Mouse (Mus musculus): ENCODE results near the gene Ppp2r1b. TPM values are rescaled to one million over a fixed set of nuclear protein-coding genes. Genes with fewer than 3 reads are reported as not detected.

Ppp2r1b gene
- polyA plus RNA-seq, 1 experiment: 30.2 TPM

GRCm38 (mm10) chr9:50900026-50900920 lies 55.2 kb downstream of the Ppp2r1b start:
- WGBS: 57% methylated on average over 7 of the region's 7 CpGs
- Histone ChIP-seq H3K4me1 (ENCODE audit: control insufficient read depth, insufficient read depth, low read length) (no peaks in the 10 kb centered on the region), H3K27me3 (ENCODE audit: control insufficient read depth, insufficient read depth, low read length) (no peaks in the 10 kb centered on the region), H3K27ac (ENCODE audit: insufficient read depth, low read length) (no peak overlapping the region), H3K4me3 (replicated peaks; ENCODE audit: insufficient read depth, low read depth, low read length) (no peak overlapping the region)
- TF ChIP-seq CTCF (IDR thresholded peaks at IDR 0.05; ENCODE audit: borderline replicate concordance, insufficient read depth, low read depth, low read length): no peak
- no peak for DNase-seq

DNA sequence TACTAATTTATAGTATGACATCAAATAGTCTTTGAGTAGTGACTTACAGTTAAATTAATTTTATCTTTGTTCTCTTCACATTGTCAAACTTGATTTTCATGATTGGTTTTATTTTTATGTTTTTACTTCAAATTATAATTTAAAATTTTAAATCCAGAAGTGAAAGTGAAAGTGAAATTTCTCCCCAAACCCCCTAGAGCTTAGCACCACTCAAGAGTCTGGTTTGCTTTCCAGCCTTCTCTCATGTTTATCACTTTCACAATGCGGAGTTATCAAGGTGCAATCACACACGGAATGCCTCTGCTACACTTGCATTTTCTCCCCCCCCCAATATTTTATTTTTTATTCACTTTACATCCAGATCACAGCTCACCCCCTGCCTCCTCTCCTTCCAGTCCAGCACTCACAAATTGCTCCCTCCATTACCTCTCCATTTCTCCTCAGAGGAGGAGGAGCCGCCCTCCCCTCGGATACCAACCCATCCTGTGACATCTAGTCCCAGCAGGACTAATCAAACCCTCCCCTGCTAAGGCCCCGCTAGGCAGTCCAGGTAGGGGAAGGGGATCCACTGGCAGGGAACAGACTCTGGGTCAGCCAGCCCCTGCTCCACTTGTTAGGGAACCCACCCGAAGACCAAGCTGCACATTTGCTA lies 59.2 kb downstream of the Ppp2r1b start:
- 77% methylated on average over 6 of the region's 6 CpGs for WGBS
- H3K4me3 ChIP-seq (replicated peaks; ENCODE audit: insufficient read depth, low read depth, low read length): no peak overlapping the region
- no peak overlapping the region for H3K27ac ChIP-seq (ENCODE audit: insufficient read depth, low read length)
- no peaks in the 10 kb centered on the region for H3K27me3 ChIP-seq (ENCODE audit: control insufficient read depth, insufficient read depth, low read length)
- DNase-seq: no peak
- TF ChIP-seq POLR2A (IDR thresholded peaks at IDR 0.05; ENCODE audit: borderline replicate concordance, insufficient read depth, low read length): no peak
- no peak for TF ChIP-seq CTCF (IDR thresholded peaks at IDR 0.05; ENCODE audit: borderline replicate concordance, insufficient read depth, low read depth, low read length)
- H3K4me1 ChIP-seq (ENCODE audit: control insufficient read depth, insufficient read depth, low read length): no peaks in the 10 kb centered on the region

GRCm38 (mm10) chr9:50905321-50905720 lies 60.2 kb downstream of the Ppp2r1b start:
- WGBS: 69% methylated on average over 3 of the region's 3 CpGs
- Histone ChIP-seq H3K4me3 (replicated peaks; ENCODE audit: insufficient read depth, low read depth, low read length) (no peak overlapping the region), H3K27me3 (ENCODE audit: control insufficient read depth, insufficient read depth, low read length) (no peaks in the 10 kb centered on the region), H3K4me1 (ENCODE audit: control insufficient read depth, insufficient read depth, low read length) (no peaks in the 10 kb centered on the region), H3K27ac (ENCODE audit: insufficient read depth, low read length) (no peak overlapping the region)
- no peak for TF ChIP-seq POLR2A (IDR thresholded peaks at IDR 0.05; ENCODE audit: borderline replicate concordance, insufficient read depth, low read length)
- TF ChIP-seq CTCF (IDR thresholded peaks at IDR 0.05; ENCODE audit: borderline replicate concordance, insufficient read depth, low read depth, low read length): no peak
- no peak for DNase-seq

DNA sequence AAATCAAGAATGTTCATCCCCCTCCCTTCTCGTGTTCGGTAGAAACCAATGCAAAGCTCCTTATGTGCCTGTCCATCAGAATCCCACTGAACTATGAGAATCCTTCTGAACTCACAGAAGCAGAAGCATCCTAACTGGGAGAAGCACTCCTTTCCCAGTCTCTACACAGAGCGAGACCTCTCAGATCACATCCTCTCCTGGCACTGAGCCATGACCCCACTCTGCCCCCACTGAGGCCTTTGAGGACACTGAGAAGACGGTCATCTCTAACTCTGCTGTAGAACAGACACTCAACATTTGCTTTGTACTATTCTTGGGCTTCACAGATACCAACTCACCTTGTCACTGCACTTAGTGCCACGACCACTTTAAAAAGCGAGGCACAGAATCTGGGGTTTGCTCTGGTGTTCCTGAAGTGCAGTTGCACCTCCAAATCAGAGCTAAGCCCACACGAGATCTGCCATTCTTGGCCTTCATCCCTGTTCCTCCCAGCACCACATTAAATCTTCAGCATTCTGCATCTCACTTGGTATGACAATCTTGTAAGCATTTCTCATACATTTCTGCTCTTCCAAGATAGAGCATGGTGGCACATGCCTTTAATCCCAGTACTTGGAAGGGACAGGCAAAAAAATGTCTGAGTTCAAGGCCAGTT lies 66.9 kb downstream of the Ppp2r1b start:
- whole genome bisulfite sequencing: 79% methylated on average over 7 of the region's 7 CpGs
- no peak for TF ChIP-seq CTCF (IDR thresholded peaks at IDR 0.05; ENCODE audit: borderline replicate concordance, insufficient read depth, low read depth, low read length)
- TF ChIP-seq POLR2A (IDR thresholded peaks at IDR 0.05; ENCODE audit: borderline replicate concordance, insufficient read depth, low read length): no peak
- Histone ChIP-seq H3K4me3 (replicated peaks; ENCODE audit: insufficient read depth, low read depth, low read length) (no peak overlapping the region), H3K27me3 (ENCODE audit: control insufficient read depth, insufficient read depth, low read length) (no peaks in the 10 kb centered on the region), H3K27ac (ENCODE audit: insufficient read depth, low read length) (no peak overlapping the region), H3K4me1 (ENCODE audit: control insufficient read depth, insufficient read depth, low read length) (no peaks in the 10 kb centered on the region)
- no peak for DNase-seq

DNA sequence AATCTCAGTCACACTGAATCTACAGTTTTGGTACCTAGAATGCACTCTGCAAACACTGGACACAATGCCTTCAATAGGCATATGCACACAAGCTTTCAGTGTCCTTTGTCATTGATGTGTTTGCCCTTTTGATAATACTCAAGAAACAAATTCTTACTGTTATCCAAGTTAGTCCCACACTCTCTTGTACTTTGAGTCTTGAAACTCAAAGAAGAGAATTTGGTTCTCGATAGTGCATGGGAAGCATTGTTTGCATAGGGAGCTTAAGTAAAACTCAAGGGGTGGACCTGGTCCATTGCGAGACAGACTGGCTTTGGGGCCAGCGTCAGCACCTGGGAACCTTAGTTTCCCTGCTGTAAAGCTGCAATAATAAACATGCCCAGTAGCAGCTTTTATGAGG lies 73.0 kb downstream of the Ppp2r1b start:
- no peak overlapping the region for H3K27ac ChIP-seq (ENCODE audit: insufficient read depth, low read length)
- H3K4me3 ChIP-seq (replicated peaks; ENCODE audit: insufficient read depth, low read depth, low read length): no peak overlapping the region
- 94% methylated on average over 3 of the region's 3 CpGs for WGBS
- no peak for DNase-seq
- no peaks in the 10 kb centered on the region for H3K27me3 ChIP-seq (ENCODE audit: control insufficient read depth, insufficient read depth, low read length)
- TF ChIP-seq CTCF (IDR thresholded peaks at IDR 0.05; ENCODE audit: borderline replicate concordance, insufficient read depth, low read depth, low read length) (no peak), POLR2A (IDR thresholded peaks at IDR 0.05; ENCODE audit: borderline replicate concordance, insufficient read depth, low read length) (no peak)
- H3K4me1 ChIP-seq (ENCODE audit: control insufficient read depth, insufficient read depth, low read length): no peaks in the 10 kb centered on the region

GRCm38 (mm10) chr9:50919554-50919953 lies 74.5 kb downstream of the Ppp2r1b start:
- Histone ChIP-seq H3K4me3 (replicated peaks; ENCODE audit: insufficient read depth, low read depth, low read length) (no peak overlapping the region), H3K27me3 (ENCODE audit: control insufficient read depth, insufficient read depth, low read length) (no peaks in the 10 kb centered on the region), H3K4me1 (ENCODE audit: control insufficient read depth, insufficient read depth, low read length) (no peaks in the 10 kb centered on the region), H3K27ac (ENCODE audit: insufficient read depth, low read length) (no peak overlapping the region)
- TF ChIP-seq POLR2A (IDR thresholded peaks at IDR 0.05; ENCODE audit: borderline replicate concordance, insufficient read depth, low read length) (no peak), CTCF (IDR thresholded peaks at IDR 0.05; ENCODE audit: borderline replicate concordance, insufficient read depth, low read depth, low read length) (no peak)
- no peak for DNase-seq
- 96% methylated on average over 2 of the region's 2 CpGs for WGBS

DNA sequence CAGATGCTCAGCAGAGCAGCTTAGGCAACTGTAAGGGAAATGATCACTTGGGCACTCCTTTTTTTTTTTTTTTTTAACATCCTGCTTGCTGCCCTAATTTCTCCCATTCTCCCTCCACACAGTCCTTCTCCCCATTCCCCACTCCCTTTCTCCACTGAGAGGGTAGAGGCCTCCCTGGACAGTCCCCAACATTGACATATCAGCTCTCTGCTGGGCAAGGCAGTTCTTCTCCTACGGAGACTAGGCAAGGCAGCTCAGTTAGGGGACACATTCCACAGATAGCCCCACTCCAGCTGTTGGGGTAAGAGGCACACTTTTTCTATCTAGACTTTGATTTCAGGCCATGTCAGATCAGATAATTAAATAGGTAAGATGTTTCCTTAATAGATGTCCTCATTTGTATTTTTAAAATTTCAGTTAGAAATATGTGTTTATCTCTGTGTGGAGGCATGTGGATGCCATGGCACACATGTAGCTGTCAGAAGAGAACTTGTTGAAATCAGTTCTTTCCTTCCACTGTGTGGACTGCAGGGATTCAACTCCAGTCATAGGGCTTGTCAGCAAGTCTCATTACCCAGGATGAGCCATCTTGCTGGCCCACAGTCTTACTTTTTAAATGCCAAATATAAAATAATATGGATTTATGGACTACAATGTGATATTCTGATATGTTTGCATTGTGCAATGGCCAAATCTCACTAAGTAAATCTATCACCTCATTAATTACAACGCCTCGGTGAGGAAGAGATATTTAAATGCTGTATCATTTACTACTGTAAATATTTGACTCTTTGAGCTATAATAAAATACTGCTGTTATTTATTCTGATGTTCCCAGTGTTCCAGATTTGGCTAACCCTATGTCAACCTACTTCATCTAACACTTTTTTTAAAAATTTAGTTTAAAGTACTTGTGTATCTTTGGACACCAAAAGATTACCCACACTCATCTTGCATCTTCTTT lies 76.1 kb downstream of the Ppp2r1b start:
- TF ChIP-seq POLR2A (IDR thresholded peaks at IDR 0.05; ENCODE audit: borderline replicate concordance, insufficient read depth, low read length) (no peak), CTCF (IDR thresholded peaks at IDR 0.05; ENCODE audit: borderline replicate concordance, insufficient read depth, low read depth, low read length) (no peak)
- Histone ChIP-seq H3K4me1 (ENCODE audit: control insufficient read depth, insufficient read depth, low read length) (no peaks in the 10 kb centered on the region), H3K27ac (ENCODE audit: insufficient read depth, low read length) (no peak overlapping the region), H3K4me3 (replicated peaks; ENCODE audit: insufficient read depth, low read depth, low read length) (no peak overlapping the region), H3K27me3 (ENCODE audit: control insufficient read depth, insufficient read depth, low read length) (no peaks in the 10 kb centered on the region)
- WGBS: 90% methylated on average over 3 of the region's 3 CpGs
- no peak for DNase-seq
